Mouse (Mus musculus) lung, embryonic 14.5 days (tissue): ENCODE results near the gene Olfr228. TPM values are rescaled to one million over a fixed set of nuclear protein-coding genes. Genes with fewer than 3 reads are reported as not detected.

Experiments used
- polyA plus RNA-seq: library from polyadenylated mRNA; unstranded; fragments of >200 nt; fragmentation: Nextera tagmentation; extraction: Ambion mirVana; gene quantifications from 2 replicates; pipeline ENCODE4 v1.2.1, GENCODE M21; 2014

Gene Olfr228
- polyA plus RNA-seq, 1 experiment from 2014 or later: not detected

Other genes with a start within 250 kb of the Olfr228 start
- not detected in 2 replicates for gene Olfr1048, start 247.1 kb downstream of the Olfr228 start, polyA plus RNA-seq
- not detected in 2 replicates for gene Olfr1049, start 229.1 kb downstream of the Olfr228 start, polyA plus RNA-seq
- gene Olfr1051, start 208.3 kb downstream of the Olfr228 start, polyA plus RNA-seq: not detected in 2 replicates
- not detected in 2 replicates for gene Olfr1052, start 194.9 kb downstream of the Olfr228 start, polyA plus RNA-seq
- gene Olfr1053, start 172.1 kb downstream of the Olfr228 start, polyA plus RNA-seq: not detected in 2 replicates
- not detected in 2 replicates for gene Olfr1054, start 152.0 kb downstream of the Olfr228 start, polyA plus RNA-seq
- gene Olfr1055, start 137.1 kb downstream of the Olfr228 start, polyA plus RNA-seq: not detected in 2 replicates
- gene Olfr1056, start 124.9 kb downstream of the Olfr228 start, polyA plus RNA-seq: not detected in 2 replicates
- not detected in 2 replicates for gene Olfr1057, start 109.0 kb downstream of the Olfr228 start, polyA plus RNA-seq
- gene Olfr1058, start 98.8 kb downstream of the Olfr228 start, polyA plus RNA-seq: not detected in 2 replicates
- not detected in 2 replicates for gene Olfr1061, start 73.3 kb downstream of the Olfr228 start, polyA plus RNA-seq
- gene Olfr1062, start 60.6 kb downstream of the Olfr228 start, polyA plus RNA-seq: not detected in 2 replicates
- gene Olfr1065, start 36.8 kb downstream of the Olfr228 start, polyA plus RNA-seq: not detected in 2 replicates
- not detected in 2 replicates for gene Olfr1066, start 31.1 kb downstream of the Olfr228 start, polyA plus RNA-seq
- not detected in 2 replicates for gene Olfr1076, start 21.1 kb upstream of the Olfr228 start, polyA plus RNA-seq
- not detected in 2 replicates for gene Olfr1079, start 55.1 kb upstream of the Olfr228 start, polyA plus RNA-seq
- not detected in 2 replicates for gene Olfr1080, start 70.8 kb upstream of the Olfr228 start, polyA plus RNA-seq
- gene Olfr1082, start 111.6 kb upstream of the Olfr228 start, polyA plus RNA-seq: not detected in 2 replicates
- not detected in 2 replicates for gene Olfr1084, start 152.3 kb upstream of the Olfr228 start, polyA plus RNA-seq
- gene Olfr1085, start 174.6 kb upstream of the Olfr228 start, polyA plus RNA-seq: not detected in 2 replicates
- not detected in 2 replicates for gene Olfr1086, start 192.7 kb upstream of the Olfr228 start, polyA plus RNA-seq
- not detected in 2 replicates for gene Olfr1087, start 211.0 kb upstream of the Olfr228 start, polyA plus RNA-seq
- not detected in 2 replicates for gene Olfr1089, start 246.3 kb upstream of the Olfr228 start, polyA plus RNA-seq